Mouse (Mus musculus) cerebellum, adult 8-10 months (tissue): Measurements from ENCODE around the gene Ccser2.
A peak's percentile ranks its signal among the peaks of the same experiment; 100 is the strongest.

Source experiments
- DNase-seq: peaks from one replicate; pipeline ENCODE4 v3.0.0; 2022

Ccser2 gene

DNA sequence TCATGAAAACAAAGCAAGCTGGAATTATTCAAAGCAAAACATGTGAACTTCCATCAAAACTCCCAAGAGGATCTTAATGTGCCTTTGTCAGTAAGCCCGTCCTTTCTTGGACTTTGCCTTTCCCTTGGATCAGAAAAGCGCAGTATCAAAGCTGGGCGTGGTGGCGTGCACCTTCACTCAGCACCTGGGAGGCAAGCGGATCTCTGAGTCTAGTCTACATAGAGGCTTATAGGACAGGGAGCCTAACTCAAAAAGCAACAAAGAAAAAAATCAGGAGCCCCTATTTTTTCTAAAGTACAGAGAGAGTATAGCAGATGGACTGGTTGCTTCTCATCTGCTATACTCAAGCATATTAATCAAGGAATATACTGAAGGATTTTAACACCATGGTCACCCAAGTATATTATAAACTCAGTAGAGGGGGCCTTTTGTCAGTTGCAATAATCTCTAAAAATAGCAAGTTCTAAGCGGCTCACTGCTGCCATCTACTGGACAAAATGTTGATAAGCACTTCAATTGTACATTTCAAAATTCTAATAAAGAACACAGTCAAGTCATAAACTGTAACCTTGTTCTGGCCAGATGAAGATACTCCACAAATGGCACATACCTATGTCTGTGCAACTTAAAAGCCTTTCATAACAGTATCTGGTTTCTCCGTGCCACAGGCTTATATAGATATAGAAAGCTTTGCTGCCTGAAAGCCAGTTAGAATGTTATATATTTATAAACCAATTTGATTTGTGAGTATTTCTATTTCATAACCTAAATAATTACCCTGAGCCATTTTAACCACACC, 31.3 kb downstream of the Ccser2 start:
- peak; percentile 22 for DNase-seq

- no peak for DNase-seq
Measured at GRCm38 (mm10) chr14:36932638-36933382, 35.8 kb downstream of the Ccser2 start.

- DNase-seq: no peak
Measured at GRCm38 (mm10) chr14:36932038-36932437, 36.5 kb downstream of the Ccser2 start.

GRCm38 (mm10) chr14:36923383-36923782, 45.2 kb downstream of the Ccser2 start:
- DNase-seq: no peak

- no peak for DNase-seq
Measured at GRCm38 (mm10) chr14:36921346-36922049, 47.1 kb downstream of the Ccser2 start.

DNA sequence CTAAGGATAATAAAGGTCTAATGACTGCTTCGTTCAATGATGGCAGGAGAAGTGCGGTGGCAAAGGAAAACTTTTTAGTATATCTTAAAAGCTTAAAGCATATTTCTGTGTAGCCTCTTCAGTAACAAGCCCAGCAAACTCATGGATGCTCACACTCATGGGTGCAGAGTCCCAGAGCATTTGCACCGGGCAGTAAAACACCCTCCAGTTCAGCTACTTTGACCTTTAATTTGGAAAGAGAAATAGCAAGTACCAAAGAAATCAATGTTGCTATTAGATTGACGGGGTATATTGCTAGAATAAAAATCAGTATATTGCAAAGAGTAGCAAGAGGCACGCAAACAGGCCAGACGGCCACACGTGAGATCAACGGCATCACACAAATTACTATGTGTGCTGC, 48.7 kb downstream of the Ccser2 start:
- DNase-seq: no peak

DNA sequence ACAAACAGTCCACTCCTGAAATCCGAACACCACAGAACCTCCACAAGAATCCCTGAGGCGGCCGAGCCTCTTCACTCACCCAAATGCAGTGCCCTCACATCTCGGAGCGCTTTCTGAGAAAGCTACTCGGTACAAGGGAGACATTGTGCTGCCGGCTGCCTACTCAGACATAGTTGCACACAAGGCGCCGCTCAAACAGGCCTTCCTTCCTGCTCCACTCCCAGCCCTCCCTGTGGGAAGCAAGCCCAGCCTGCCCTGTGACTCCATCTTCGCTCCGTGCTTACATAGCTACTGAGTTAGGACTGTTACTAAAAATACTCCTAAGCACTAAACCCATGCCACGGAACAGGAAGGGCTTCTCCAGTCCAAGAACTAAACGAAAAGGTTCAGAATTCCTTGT, 49.4 kb downstream of the Ccser2 start:
- peak; percentile 46 for DNase-seq

DNA sequence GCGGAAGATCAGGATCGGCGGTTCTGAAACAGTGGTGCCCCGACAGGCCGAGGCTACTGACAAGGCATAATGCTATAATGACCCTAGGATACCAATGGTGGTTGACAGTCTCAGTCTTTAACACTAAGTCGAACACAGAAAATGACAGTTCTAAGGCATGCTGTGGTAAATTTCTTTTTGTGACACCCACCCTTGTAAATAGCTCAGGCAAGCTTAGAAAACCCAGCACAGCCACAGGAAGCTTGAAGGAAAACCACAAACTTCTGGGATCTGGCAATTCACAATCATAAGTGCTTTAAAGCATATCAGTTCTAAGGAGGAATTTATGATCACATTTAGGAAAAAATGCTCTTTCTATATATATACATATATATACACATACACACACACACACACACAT, 53.4 kb downstream of the Ccser2 start:
- DNase-seq: no peak

DNA sequence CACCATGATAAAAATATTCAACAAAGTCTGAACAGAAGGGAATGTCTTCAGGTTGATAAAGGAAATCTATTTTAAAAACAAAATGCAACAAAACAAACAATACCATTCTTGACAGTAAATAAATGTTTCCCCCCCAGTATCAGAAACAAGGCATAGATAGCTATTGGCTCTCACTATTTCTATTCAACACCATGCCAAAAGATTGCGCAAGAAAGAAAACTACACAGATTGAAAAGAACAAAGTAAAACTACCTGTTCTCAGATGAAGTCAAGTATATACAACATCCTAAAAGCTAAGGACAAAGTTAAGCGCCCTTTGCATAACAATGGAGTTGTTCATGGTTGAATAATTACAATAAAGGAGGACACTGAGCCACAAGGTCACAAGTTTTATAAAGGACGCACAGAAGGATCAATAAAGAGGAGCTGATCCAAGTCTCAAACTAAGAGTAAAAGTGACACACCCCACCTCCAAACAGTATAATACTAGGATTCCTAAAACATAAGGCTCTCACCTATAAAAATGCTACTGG, 54.0 kb downstream of the Ccser2 start:
- no peak for DNase-seq

DNA sequence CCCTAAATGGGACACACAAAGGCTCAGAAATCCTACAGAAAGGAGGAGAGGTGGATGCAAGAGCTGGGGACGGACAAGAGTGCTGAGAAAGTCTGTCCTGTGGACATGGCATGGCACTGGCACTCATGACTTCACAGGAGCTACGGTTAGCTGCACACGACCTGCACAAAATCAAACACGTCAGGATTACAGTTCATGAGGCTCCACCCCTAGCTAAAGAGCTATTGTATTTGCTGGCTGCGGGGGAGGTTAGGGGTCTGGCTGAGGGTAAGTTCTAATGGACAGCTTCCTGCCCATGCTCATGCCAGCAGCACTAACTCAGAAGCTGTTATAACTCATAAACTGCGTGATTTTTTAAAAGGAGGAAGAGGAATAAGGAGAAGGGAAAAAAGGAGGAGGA, 56.8 kb downstream of the Ccser2 start:
- DNase-seq: no peak

DNA sequence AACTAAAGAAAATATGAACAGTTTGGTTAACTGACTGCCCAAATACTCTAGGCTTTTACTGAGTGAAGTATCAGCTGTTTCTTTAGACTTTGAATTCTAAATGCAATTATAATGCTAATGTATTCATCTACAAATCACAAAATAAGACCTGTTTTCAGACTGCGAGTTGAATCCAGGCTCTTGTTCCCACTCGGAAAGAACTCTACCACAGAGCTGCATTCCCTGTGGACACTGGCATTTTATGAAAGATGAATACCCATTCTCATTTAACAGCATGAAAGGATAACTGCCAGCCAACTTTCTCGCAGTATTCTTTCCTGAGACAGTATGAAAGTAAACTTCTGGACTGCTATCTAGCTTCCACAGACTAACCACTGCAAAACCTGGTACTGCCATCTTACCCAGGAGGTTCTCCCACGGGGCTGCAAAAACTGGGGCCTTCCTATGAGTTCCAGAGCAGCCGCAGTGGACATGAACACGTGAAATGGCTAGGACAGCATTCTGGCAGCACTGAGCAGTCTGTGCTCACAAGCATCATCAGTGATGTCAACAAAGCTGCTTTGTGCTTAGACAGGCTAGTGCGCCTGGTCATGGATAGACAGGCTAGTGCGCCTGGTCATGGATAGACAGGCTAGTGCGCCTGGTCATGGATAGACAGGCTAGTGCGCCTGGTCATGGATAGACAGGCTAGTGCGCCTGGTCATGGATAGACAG, 62.6 kb downstream of the Ccser2 start:
- no peak for DNase-seq

GRCm38 (mm10) chr14:36904206-36904605, 64.4 kb downstream of the Ccser2 start:
- no peak for DNase-seq

GRCm38 (mm10) chr14:36900883-36901282, 67.7 kb downstream of the Ccser2 start:
- no peak for DNase-seq

GRCm38 (mm10) chr14:36894701-36895100, 73.9 kb downstream of the Ccser2 start:
- DNase-seq: no peak

GRCm38 (mm10) chr14:36892762-36893358, 75.7 kb downstream of the Ccser2 start:
- no peak for DNase-seq

DNA sequence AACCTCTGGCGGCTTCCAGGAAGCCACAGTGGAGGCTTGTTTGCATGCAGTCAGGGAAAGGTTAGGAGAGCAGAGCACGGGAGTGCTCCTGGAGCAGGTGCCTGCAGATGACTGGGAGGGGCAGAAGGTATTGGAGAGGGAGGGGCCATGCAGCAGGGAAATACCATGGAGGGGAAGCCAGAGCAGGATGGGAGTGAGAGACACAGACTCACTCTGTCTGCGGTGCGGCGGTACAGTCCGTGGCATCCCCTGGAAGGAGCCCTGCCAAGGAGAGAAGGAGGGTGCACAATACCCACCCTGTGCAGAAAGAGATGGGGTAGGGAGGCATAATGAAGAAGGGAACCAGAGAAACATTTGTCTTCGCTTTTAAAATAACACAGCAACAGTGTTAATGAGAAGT, 78.4 kb downstream of the Ccser2 start:
- DNase-seq: no peak

DNA sequence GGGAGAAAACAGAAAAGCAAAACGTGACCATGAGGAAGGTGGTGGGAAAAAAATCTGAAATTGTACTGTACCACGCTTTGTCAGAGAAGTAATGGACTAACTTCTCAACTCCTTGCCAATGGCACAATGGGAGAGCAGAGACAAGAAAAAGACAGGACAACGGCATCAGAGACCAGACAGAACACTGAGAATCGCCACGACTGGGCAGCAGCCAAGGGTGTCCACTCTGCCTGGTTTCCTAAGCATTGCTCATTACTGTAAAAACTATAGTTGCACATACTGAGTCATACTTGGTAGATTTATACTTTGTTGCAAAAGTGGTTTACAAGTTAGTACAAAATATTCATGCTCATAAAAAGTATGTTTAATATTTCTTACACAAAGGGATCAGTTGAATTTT, 82.9 kb downstream of the Ccser2 start:
- DNase-seq: no peak

- DNase-seq: no peak
Measured at GRCm38 (mm10) chr14:36885117-36885516, 83.5 kb downstream of the Ccser2 start.

- no peak for DNase-seq
Measured at GRCm38 (mm10) chr14:36883576-36883975, 85.0 kb downstream of the Ccser2 start.

GRCm38 (mm10) chr14:36870257-36870656, 98.3 kb downstream of the Ccser2 start:
- DNase-seq: no peak

DNA sequence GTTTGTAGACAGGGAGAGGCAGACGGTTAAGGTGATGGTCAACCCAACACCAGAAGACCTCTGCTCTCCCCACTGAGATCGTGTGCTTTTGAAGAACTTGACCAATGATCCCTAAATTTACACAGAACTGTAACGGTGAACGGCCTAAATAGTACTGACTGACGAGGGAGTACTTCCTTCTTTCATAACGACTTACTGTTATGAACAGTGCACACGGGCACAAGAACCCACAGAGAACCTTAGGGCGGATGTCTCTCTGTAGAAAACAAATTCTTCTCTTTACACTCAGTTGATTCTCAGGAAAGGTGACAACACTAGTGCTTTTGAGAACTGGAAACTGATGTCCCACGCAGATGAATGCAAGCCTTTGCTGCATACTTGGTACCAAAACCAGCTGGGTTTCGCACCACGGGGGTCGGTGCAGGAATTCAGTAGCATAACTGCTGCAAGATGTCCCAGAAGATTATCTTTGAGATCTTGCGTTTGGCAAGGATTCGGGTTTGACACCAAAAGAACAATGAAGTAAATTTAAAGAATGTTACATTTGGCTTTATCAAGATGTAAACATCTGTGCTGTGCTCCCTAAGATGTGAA, 99.7 kb downstream of the Ccser2 start:
- DNase-seq: no peak
